Mouse (Mus musculus) forebrain, embryonic 11.5 days (tissue): ENCODE measurements around the gene Ushbp1. TPM values are rescaled to one million over a fixed set of nuclear protein-coding genes. Genes with fewer than 3 reads are reported as not detected.

ENCODE experiments used
- ATAC-seq: fragments of 200-750 bp; cut with Nextera tagmentation; replicated peaks from 2 replicates; pipeline ENCODE4 v1.8.0; 2017; ENCODE audit warnings: moderate TSS enrichment; ENCODE audit not compliant: low FRiP score
- DNase-seq: peaks from one replicate; pipeline ENCODE4 v3.0.0-alpha.2; 2017; ENCODE audit warnings: low spot score
- H3K27ac ChIP-seq: fragments of 300-500 bp; sonication (generic); 2 replicates; pipeline ENCODE4 v1.5.1; 2014; ENCODE audit warnings: low read depth, low read length
- H3K27me3 ChIP-seq: fragments of 300-500 bp; sonication (generic); 2 replicates; pipeline ENCODE4 v1.6.1; 2014; ENCODE audit warnings: mild to moderate bottlenecking, low read length, mixed read lengths; ENCODE audit not compliant: control insufficient read depth, insufficient read depth
- H3K36me3 ChIP-seq: fragments of 300-500 bp; sonication (generic); 2 replicates; pipeline ENCODE4 v1.6.1; 2014; ENCODE audit warnings: mild to moderate bottlenecking, low read length, moderate library complexity, mixed read lengths; ENCODE audit not compliant: control insufficient read depth, insufficient read depth
- H3K4me1 ChIP-seq: fragments of 300-500 bp; sonication (generic); replicated peaks from 2 replicates; pipeline ENCODE4 v1.6.1; 2014; ENCODE audit warnings: low read length, mixed read lengths; ENCODE audit not compliant: control insufficient read depth, insufficient read depth
- H3K4me2 ChIP-seq: fragments of 300-500 bp; sonication (generic); 2 replicates; pipeline ENCODE4 v1.6.1; 2014; ENCODE audit warnings: low read depth, mild to moderate bottlenecking, low read length, moderate library complexity, mixed read lengths; ENCODE audit not compliant: severe bottlenecking
- H3K4me3 ChIP-seq: fragments of 300-500 bp; sonication (generic); 2 replicates; pipeline ENCODE4 v1.5.1; 2014; ENCODE audit warnings: low read depth, low read length
- H3K9ac ChIP-seq: fragments of 300-500 bp; sonication (generic); 2 replicates; pipeline ENCODE4 v1.6.1; 2014; ENCODE audit warnings: low read length
- H3K9me3 ChIP-seq: fragments of 300-500 bp; sonication (generic); 2 replicates; pipeline ENCODE4 v1.6.1; 2016; ENCODE audit warnings: low read length, mixed read lengths; ENCODE audit not compliant: control insufficient read depth
- WGBS: fragments of 180-500 bp; shearing (Covaris S2); extraction: QIAGEN DNeasy Blood & Tissue Kit; methylation state at CpG from one replicate; pipeline ENCODE4 v1.1.7; 2014; 5-methylcytosine and 5-hydroxymethylcytosine counted together
- polyA plus RNA-seq: library from polyadenylated mRNA; unstranded; fragments of >200 nt; fragmentation: Nextera tagmentation; extraction: Ambion mirVana; gene quantifications from 2 replicates; pipeline ENCODE4 v1.2.1, GENCODE M21; 2014

Ushbp1 gene
- polyA plus RNA-seq, 1 experiment from 2014 or later: 4.2 TPM

DNA sequence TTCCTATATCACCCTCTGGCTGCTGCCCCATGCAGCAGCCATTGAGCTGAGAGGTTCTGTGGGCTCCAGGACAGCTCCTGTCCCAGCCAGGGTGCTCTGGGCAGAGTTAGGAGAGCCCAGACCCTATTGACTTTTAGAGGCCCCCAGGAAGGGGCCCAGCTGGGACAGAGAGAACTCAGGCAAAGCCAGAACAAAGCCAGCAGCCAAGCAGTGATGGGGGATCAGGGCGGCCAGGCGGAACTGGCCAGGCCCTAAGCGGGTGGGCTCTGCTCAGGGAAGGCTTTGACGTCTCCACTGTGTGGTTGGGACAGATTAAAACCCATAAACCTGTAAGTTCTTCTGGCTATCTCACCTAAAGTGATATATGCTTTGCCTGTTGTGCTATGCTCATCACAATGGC, 16.6 kb downstream of the Ushbp1 start:
- no peak for DNase-seq

DNA sequence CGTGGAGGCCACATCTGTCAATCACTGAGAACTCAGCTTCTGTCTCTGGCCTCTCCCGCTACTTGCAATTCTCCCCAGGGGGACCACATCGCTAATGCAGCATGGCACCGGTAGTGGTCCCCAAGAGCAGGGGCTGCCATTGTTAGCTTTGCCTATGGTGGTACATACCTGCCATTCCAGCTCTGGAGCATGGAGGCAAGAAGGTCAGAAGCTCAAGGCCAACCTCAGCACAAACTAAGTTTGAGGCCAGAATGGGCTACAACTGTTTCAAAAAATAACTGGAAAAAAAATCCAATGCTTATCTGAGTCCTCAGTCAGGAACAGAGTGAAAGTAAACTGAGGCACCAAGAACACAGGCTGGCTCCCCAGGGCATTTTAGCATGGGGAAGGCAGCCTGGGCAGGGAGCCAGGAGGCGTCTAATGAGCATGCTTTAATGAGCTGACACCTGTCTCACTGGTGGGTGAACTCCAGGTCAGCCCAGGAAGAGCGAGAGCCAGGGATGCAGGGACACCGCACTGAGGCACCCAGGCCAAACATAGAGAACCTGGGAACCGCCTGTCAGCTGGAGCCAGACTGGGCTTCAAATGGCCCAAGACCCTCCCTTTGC, 19.1 kb downstream of the Ushbp1 start:
- Histone ChIP-seq H3K27me3 (no peaks in the 10 kb centered on the region), H3K9me3 (no peaks in the 10 kb centered on the region), H3K36me3 (no peaks in the 10 kb centered on the region; the same call in 1 of the 2 replicates), H3K9ac (peak overlapping the region; percentile 33; the same call in 1 of the 2 replicates), H3K4me1 (peaks cover 35% of the 10 kb centered on the region), H3K4me3 (peak overlapping the region; percentile 25; the same call in 1 of the 2 replicates), H3K27ac (no peak overlapping the region), H3K4me2 (peak overlapping the region; percentile 56)
- 43% methylated on average over 8 of the region's 8 CpGs for WGBS
- no peak for ATAC-seq
- DNase-seq: no peak

More for the DNA sequence above, 16.6 kb downstream of the Ushbp1 start:
- H3K4me1 ChIP-seq: peaks cover 49% of the 10 kb centered on the region
- H3K36me3 ChIP-seq: no peaks in the 10 kb centered on the region; the same call in 1 of the 2 replicates
- H3K27ac ChIP-seq: no peak overlapping the region
- no peaks in the 10 kb centered on the region for H3K27me3 ChIP-seq
- 19% methylated on average over 4 of the region's 4 CpGs for WGBS
- peak overlapping the region; percentile 88 for H3K4me3 ChIP-seq
- H3K9ac ChIP-seq: peak overlapping the region; percentile 16
- H3K4me2 ChIP-seq: peak overlapping the region; percentile 98; the same call in 1 of the 2 replicates
- no peaks in the 10 kb centered on the region for H3K9me3 ChIP-seq
- no peak for ATAC-seq

DNA sequence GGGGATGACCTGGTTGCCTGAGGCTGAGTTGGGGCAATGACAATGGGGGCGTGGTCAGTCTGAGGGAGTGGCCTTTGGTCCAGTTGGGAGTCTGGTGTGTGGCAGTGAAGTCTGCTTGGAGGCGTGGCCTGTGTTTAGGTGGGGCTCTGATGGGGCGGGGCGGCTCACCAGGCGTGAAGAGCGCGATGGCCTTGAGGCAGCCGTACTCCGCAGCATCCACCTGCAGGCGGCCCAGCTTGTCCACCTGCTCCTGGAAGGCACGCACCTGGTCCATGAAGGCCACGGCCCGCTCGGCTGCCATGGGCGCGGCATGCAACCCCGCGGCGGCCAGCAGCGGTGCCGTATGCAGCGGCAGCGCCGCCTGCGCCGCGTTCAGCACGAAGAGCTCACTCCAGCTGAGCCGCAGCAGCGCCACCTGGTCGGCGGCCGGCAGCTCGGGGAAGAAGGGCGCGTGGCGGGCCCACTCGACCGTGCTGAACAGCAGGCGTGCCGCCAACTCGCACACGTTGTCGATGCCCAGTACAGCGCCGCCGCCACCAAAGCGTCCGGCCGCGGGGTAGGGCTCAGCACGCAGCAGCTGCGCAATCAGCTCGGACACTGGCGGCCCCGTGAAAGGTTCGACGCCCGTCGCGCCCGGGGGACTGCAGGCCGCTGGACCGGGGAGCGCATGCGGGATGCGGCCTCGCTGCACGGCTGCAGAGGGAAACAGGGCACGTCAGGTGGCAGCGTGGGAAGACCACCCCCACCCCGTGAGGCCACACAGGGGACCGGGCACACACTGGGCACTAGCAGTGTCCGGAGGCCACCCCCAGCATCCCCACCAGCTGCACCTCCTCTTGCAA, 19.8 kb downstream of the Ushbp1 start:
- peak overlapping the region; percentile 25 for H3K4me3 ChIP-seq
- no peaks in the 10 kb centered on the region for H3K9me3 ChIP-seq
- H3K9ac ChIP-seq: peak overlapping the region; percentile 33; the same call in 1 of the 2 replicates
- H3K4me2 ChIP-seq: peak overlapping the region; percentile 56
- DNase-seq (peak; percentile 80), ATAC-seq (peak; percentile 10; the same call in 1 of the 2 replicates)
- no peaks in the 10 kb centered on the region for H3K27me3 ChIP-seq
- no peaks in the 10 kb centered on the region; the same call in 1 of the 2 replicates for H3K36me3 ChIP-seq
- peaks cover 36% of the 10 kb centered on the region for H3K4me1 ChIP-seq
- 7% methylated on average over 73 of the region's 74 CpGs for WGBS
- H3K27ac ChIP-seq: no peak overlapping the region

DNA sequence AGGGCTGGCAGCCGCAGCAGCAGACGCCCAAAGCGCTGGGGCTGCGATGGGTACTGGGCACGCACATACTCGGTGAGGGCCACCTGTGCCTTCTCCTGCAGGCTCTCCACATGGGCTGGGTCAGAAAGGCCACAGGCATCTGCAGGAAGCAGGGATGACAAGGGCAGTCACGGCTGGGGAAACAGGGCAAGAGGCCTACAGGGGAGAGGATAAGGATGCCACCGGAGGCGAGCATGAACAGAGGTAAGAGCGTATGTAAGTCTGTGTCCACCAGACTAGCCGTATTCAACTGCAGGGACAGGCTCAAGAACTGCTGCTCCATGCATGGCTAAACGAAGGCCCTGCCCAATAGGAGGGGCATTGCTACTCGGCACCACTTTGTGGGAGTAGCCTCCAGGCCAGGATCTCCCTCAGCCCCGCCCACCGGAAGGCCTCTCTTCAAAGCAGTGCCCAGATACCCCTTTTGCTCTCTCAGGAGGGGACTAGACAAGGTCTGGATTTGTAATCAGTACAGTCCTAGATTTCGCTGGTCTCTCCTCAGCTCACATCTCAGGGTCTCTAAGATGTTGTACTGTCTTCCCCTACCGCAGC, 20.9 kb downstream of the Ushbp1 start:
- no peak for DNase-seq
- Histone ChIP-seq H3K4me1 (peaks cover 30% of the 10 kb centered on the region), H3K27ac (no peak overlapping the region)

DNA sequence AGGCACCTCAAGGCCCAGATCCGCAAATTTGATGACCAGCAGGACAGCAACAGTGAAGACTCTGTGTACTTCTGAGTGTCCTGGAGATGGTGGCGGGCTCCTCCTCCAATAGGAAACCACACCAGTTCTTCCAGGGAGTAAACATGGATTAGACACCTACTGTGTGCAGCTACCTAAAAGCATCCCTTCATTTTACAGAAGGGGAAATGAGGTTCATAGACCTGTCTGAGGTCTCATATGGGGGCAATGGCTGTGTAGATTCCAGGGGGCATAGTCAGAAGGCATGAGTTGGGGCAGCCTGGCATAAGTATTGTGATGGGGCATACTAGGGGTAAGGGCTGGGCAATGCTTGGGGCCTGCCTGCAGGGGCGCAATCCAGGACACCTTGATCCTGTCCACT, 22.6 kb downstream of the Ushbp1 start:
- Histone ChIP-seq H3K4me2 (no peak overlapping the region), H3K4me1 (peaks cover 18% of the 10 kb centered on the region), H3K27ac (no peak overlapping the region), H3K9ac (no peak overlapping the region), H3K4me3 (no peak overlapping the region), H3K27me3 (no peaks in the 10 kb centered on the region), H3K9me3 (no peaks in the 10 kb centered on the region), H3K36me3 (no peaks in the 10 kb centered on the region; the same call in 1 of the 2 replicates)
- WGBS: 89% methylated on average over 3 of the region's 3 CpGs
- ATAC-seq: no peak
- no peak for DNase-seq

More for the DNA sequence above, 20.9 kb downstream of the Ushbp1 start:
- Histone ChIP-seq H3K9ac (no peak overlapping the region), H3K9me3 (no peaks in the 10 kb centered on the region), H3K4me2 (no peak overlapping the region), H3K36me3 (no peaks in the 10 kb centered on the region; the same call in 1 of the 2 replicates), H3K27me3 (no peaks in the 10 kb centered on the region), H3K4me3 (no peak overlapping the region)
- ATAC-seq: no peak
- 76% methylated on average over 17 of the region's 17 CpGs for WGBS

DNA sequence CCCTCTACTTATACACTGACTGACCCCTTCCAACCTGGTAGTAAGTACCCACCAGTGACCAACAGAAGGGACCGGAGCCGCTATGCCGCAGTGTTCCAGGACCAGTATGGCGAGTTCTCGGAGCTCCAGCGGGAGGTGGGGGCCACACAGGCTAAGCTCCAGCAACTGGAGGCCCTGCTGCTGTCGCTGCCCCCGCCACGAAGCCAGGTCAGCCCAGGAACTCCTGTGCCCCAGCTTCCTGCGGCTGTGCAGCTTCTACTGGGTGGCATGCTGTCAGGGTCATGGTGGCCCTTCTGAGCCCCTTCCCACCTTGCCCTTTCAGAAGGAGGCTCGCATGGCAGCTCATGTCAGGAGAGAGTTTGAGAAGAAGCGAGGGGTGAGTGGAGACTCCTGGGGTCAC, 23.2 kb downstream of the Ushbp1 start:
- no peak for ATAC-seq
- no peak overlapping the region for H3K27ac ChIP-seq
- H3K36me3 ChIP-seq: no peaks in the 10 kb centered on the region; the same call in 1 of the 2 replicates
- peaks cover 22% of the 10 kb centered on the region for H3K4me1 ChIP-seq
- no peak for DNase-seq
- no peak overlapping the region for H3K4me3 ChIP-seq
- no peaks in the 10 kb centered on the region for H3K9me3 ChIP-seq
- WGBS: 88% methylated on average over 12 of the region's 12 CpGs
- no peak overlapping the region for H3K4me2 ChIP-seq
- no peak overlapping the region for H3K9ac ChIP-seq
- no peaks in the 10 kb centered on the region for H3K27me3 ChIP-seq

DNA sequence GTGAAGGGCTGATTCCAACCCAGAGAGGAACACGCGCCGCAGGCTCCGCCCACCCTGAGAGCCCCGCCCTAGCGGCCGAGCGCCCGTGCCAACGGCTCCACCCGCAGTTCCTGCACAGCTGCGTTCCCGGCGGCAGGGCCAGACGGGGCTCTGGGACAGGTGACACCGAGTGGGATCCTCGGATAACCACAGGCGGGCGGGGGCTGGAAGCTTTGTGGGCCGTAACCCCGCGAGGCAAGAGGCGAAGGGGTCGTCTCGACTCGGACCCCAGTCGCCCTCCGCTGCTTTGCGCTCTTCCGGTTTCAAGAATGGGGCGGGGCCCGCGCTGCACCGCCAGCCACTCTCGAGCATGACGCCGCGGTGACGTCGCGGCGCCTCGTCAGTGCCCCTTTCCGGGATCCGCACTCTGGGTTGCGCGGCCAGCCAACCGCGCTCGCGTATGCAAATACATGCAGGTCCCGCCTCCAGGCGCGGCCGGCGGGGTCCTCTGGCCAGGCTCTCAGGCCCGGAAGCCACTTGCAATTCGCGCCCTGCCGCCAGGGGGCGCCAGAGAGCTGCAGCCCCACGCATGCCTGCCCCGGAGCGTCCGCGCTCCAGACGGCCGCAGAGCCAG, 24.3 kb downstream of the Ushbp1 start, which contains the start of gene Ocel1:
Ocel1 (plus strand) TSS at position 63 of the 613 bp plus-strand sequence.
- Histone ChIP-seq H3K4me3 (peak within 1 kb of the TSS; percentile 71), H3K9me3 (no peaks in the 10 kb centered on the region), H3K36me3 (no peaks in the 10 kb centered on the region; the same call in 1 of the 2 replicates), H3K4me1 (peaks cover 19% of the 10 kb centered on the region), H3K4me2 (peak within 1 kb of the TSS; percentile 42), H3K9ac (peak within 1 kb of the TSS; percentile 51), H3K27me3 (no peaks in the 10 kb centered on the region), H3K27ac (peak within 1 kb of the TSS; percentile 53; the same call in 1 of the 2 replicates)
- DNase-seq (peak; percentile 98), ATAC-seq (peak; percentile 87)
- under 1% methylated on average over 68 of the region's 68 CpGs for WGBS

DNA sequence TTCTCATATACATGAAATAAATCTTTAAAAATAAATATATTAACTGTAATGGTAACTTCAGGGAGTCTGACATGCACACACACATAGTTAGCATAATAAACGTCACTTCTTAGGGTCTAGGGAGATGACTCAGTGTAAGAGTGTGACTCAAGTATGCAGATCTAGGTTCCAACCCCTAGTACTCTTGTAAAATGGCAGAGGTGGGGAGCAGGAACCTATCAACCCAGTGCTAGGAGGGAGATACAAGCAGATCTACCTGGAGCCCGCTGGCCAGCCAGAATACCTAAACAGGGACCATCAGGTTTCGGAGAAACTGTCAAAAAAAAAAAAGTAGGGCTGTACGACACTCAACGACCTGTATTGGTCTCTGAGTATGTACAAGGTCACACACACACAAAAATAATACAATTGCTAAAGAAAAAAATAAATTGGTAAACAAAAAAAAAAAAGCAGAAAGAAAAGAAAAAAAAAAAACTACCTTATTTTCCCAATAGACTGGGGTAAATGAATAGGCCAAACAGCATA, 24.8 kb downstream of the Ushbp1 start:
- Histone ChIP-seq H3K4me1 (peaks cover 15% of the 10 kb centered on the region), H3K27ac (no peak overlapping the region; the same call in 1 of the 2 replicates), H3K9me3 (no peaks in the 10 kb centered on the region), H3K4me3 (peak overlapping the region; percentile 71), H3K4me2 (peak overlapping the region; percentile 42), H3K36me3 (no peaks in the 10 kb centered on the region; the same call in 1 of the 2 replicates), H3K27me3 (no peaks in the 10 kb centered on the region), H3K9ac (peak overlapping the region; percentile 51)
- ATAC-seq (no peak), DNase-seq (no peak)
- WGBS: 21% methylated on average over 5 of the region's 5 CpGs
